Mouse (Mus musculus) liver, embryonic 11.5 days (tissue): Measurements from ENCODE around the gene Tpm1. TPM values are rescaled to one million over a fixed set of nuclear protein-coding genes. Genes with fewer than 3 reads are reported as not detected.

Experiments
- ATAC-seq: fragments of 200-750 bp; cut with Nextera tagmentation; replicated peaks from 2 replicates; pipeline ENCODE4 v1.8.0; 2017; ENCODE audit warnings: moderate number of reproducible peaks, mild to moderate bottlenecking, moderate TSS enrichment, moderate library complexity; ENCODE audit not compliant: low FRiP score
- DNase-seq: peaks from one replicate; pipeline ENCODE4 v3.0.0-alpha.2; 2017; ENCODE audit warnings: low spot score
- H3K27ac ChIP-seq: fragments of 300-500 bp; sonication (generic); 2 replicates; pipeline ENCODE4 v1.5.1; 2014; ENCODE audit warnings: mild to moderate bottlenecking, low read depth, low read length, control low read depth
- H3K27me3 ChIP-seq: fragments of 300-500 bp; sonication (generic); replicated peaks from 2 replicates; pipeline ENCODE4 v1.6.1; 2014; ENCODE audit warnings: low read length, mixed read lengths; ENCODE audit not compliant: control insufficient read depth, insufficient read depth
- H3K36me3 ChIP-seq: fragments of 300-500 bp; sonication (generic); 2 replicates; pipeline ENCODE4 v1.6.1; 2014; ENCODE audit warnings: mild to moderate bottlenecking, low read length, moderate library complexity, mixed read lengths; ENCODE audit not compliant: control insufficient read depth, insufficient read depth
- H3K4me1 ChIP-seq: fragments of 300-500 bp; sonication (generic); replicated peaks from 2 replicates; pipeline ENCODE4 v1.6.1; 2014; ENCODE audit warnings: low read length, mixed read lengths; ENCODE audit not compliant: control insufficient read depth, insufficient read depth
- H3K4me2 ChIP-seq: fragments of 300-500 bp; sonication (generic); 2 replicates; pipeline ENCODE4 v1.6.1; 2014; ENCODE audit warnings: mild to moderate bottlenecking, control low read depth, moderate library complexity
- H3K4me3 ChIP-seq: fragments of 300-500 bp; sonication (generic); 2 replicates; pipeline ENCODE4 v1.5.1; 2014; ENCODE audit warnings: low read depth, low read length, control low read depth
- H3K9ac ChIP-seq: fragments of 300-500 bp; sonication (generic); 2 replicates; pipeline ENCODE4 v1.6.1; 2014; ENCODE audit warnings: low read depth, low read length, control low read depth
- H3K9me3 ChIP-seq: fragments of 300-500 bp; sonication (generic); 2 replicates; pipeline ENCODE4 v1.6.1; 2016; ENCODE audit warnings: low read length, inconsistent platforms, mixed read lengths; ENCODE audit not compliant: control insufficient read depth
- WGBS: fragments of 180-500 bp; shearing (Covaris S2); extraction: QIAGEN DNeasy Blood & Tissue Kit; methylation state at CpG from one replicate; pipeline ENCODE4 v1.1.7; 2014; 5-methylcytosine and 5-hydroxymethylcytosine counted together
- polyA plus RNA-seq: library from polyadenylated mRNA; unstranded; fragments of >200 nt; fragmentation: Nextera tagmentation; extraction: Ambion mirVana; gene quantifications from 2 replicates; pipeline ENCODE4 v1.2.1, GENCODE M21; 2014

The Tpm1 gene
- polyA plus RNA-seq, 1 experiment from 2014 or later = 420 TPM

- Histone ChIP-seq H3K27ac (peak overlapping the region; percentile 84; the same call in 1 of the 2 replicates), H3K4me3 (no peak overlapping the region), H3K4me1 (peaks cover 32% of the 10 kb centered on the region), H3K4me2 (no peak overlapping the region), H3K9ac (no peak overlapping the region), H3K27me3 (no peaks in the 10 kb centered on the region), H3K9me3 (no peaks in the 10 kb centered on the region), H3K36me3 (peaks cover 57% of the 10 kb centered on the region)
- DNase-seq = no peak
- no peak for ATAC-seq
- WGBS = 88% methylated on average over 7 of the region's 7 CpGs
Measured at GRCm38 (mm10) chr9:67026061-67026460, 23.1 kb downstream of the Tpm1 start.

GRCm38 (mm10) chr9:67024889-67025692 is 24.1 kb downstream of the Tpm1 start:
- DNase-seq (peak; percentile 54), ATAC-seq (peak; percentile 95)
- H3K4me3 ChIP-seq = no peak overlapping the region
- WGBS = 38% methylated on average over 17 of the region's 17 CpGs
- H3K4me1 ChIP-seq = peaks cover 38% of the 10 kb centered on the region
- no peaks in the 10 kb centered on the region for H3K27me3 ChIP-seq
- H3K4me2 ChIP-seq = peak overlapping the region; percentile 50
- no peaks in the 10 kb centered on the region for H3K9me3 ChIP-seq
- H3K27ac ChIP-seq = peak overlapping the region; percentile 84
- H3K9ac ChIP-seq = peak overlapping the region; percentile 46; the same call in 1 of the 2 replicates
- H3K36me3 ChIP-seq = peaks cover 50% of the 10 kb centered on the region

GRCm38 (mm10) chr9:67023371-67023770 is 25.8 kb downstream of the Tpm1 start:
- peaks cover 43% of the 10 kb centered on the region for H3K4me1 ChIP-seq
- WGBS = 94% methylated on average over 9 of the region's 9 CpGs
- H3K27ac ChIP-seq = no peak overlapping the region

DNA sequence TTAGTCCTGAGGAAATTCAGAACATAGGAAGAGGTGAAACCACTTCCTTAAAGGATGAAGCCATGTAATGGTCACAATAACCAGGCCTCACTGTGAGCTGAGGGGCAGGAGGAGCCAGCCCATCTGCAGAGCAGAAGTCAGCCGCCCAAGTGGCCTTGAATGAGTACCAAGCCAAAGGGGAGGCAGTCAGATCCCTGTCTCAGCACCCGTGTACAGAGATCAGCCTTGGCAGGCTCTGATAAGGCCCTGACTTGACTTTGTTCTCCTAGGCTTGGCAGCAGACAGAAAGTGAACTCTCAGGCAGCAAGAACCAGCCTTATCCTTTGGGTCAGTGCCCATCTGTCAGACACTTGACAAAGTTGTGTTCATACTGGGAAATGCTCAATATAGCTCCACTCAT is 29.1 kb downstream of the Tpm1 start:
- Histone ChIP-seq H3K4me3 (no peak overlapping the region), H3K36me3 (peaks cover 20% of the 10 kb centered on the region; the same call in 1 of the 2 replicates), H3K27me3 (no peaks in the 10 kb centered on the region), H3K4me1 (peaks cover 39% of the 10 kb centered on the region), H3K9me3 (no peaks in the 10 kb centered on the region), H3K9ac (no peak overlapping the region), H3K27ac (no peak overlapping the region; the same call in 1 of the 2 replicates), H3K4me2 (0 out of 2 replicates have a peak overlapping the region, but pooled peaks have one; percentile 5)
- DNase-seq (no peak), ATAC-seq (peak; percentile 78)
- 20% methylated on average over 2 of the region's 2 CpGs for WGBS

More at GRCm38 (mm10) chr9:67023371-67023770, 25.8 kb downstream of the Tpm1 start:
- DNase-seq (no peak), ATAC-seq (no peak)
- Histone ChIP-seq H3K9ac (no peak overlapping the region), H3K36me3 (peaks cover 43% of the 10 kb centered on the region), H3K9me3 (no peaks in the 10 kb centered on the region), H3K4me2 (no peak overlapping the region), H3K27me3 (no peaks in the 10 kb centered on the region), H3K4me3 (no peak overlapping the region)

DNA sequence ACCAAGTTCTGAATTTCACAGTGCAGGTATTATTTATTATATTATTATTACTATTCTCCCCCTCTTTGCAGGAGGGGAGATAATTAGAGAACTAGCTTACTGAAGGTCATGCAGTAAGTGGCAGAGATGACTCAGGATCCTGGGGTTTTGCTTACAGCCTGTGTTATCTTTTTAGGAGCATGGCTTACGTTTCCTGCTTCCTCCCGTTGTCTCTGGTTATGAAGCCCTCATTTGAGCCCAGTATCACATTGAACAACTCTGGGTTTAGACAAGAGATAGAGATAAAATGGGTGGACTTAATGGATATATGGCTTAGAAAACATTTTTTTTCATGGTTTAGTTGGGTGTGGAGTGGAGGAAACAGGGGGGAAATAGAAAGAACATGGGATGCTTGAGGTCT is 35.7 kb downstream of the Tpm1 start:
- DNase-seq (no peak), ATAC-seq (peak; percentile 86)
- Histone ChIP-seq H3K27me3 (no peaks in the 10 kb centered on the region), H3K9ac (no peak overlapping the region), H3K9me3 (no peaks in the 10 kb centered on the region), H3K4me2 (no peak overlapping the region), H3K4me1 (peaks cover 41% of the 10 kb centered on the region), H3K27ac (no peak overlapping the region), H3K4me3 (no peak overlapping the region), H3K36me3 (no peaks in the 10 kb centered on the region)
- WGBS = 18% methylated on average over 2 of the region's 2 CpGs

DNA sequence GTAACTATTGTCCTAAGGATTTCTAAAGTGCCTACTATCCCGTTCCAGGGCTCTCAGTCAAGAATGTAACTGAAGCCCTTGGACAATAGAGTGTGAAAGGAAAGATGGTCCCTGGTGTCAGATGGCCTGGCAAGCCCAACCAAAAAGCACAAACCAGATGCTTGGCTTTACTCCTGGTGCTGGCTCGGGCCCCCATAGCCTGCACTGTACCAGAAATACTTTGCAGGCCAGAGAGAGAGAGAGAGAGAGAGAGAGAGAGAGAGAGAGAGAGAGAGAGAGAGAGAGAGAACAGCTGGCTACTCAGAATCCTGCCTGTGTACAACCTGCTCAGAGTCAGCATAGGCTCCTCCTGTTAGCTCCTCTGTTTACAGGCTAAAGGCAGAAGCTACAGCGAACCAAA is 36.7 kb downstream of the Tpm1 start:
- no peaks in the 10 kb centered on the region for H3K27me3 ChIP-seq
- no peak for ATAC-seq
- no peak overlapping the region for H3K4me2 ChIP-seq
- peaks cover 41% of the 10 kb centered on the region for H3K4me1 ChIP-seq
- 53% methylated on average over 3 of the region's 3 CpGs for WGBS
- no peaks in the 10 kb centered on the region for H3K36me3 ChIP-seq
- DNase-seq = no peak
- H3K4me3 ChIP-seq = no peak overlapping the region
- no peak overlapping the region for H3K9ac ChIP-seq
- H3K27ac ChIP-seq = peak overlapping the region; percentile 36; the same call in 1 of the 2 replicates
- no peaks in the 10 kb centered on the region for H3K9me3 ChIP-seq

DNA sequence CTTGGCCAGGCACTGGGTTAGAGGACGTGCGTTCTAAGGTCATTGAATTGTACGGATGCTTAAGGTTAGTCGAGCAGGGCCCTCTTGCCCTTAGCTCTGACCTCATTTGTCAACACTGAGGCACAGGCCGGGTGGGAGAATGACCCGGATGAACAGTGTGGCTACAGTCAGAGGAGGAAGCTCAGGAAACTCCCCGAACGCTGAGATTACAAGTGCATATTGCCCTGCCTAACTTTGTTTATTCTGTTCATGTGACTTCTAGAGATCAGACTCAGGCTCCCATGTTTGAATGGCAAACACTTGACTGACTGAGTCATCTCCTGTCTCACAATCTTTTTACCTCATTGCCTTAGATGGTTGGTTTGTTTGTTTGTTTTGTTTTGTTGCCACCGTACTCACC is 37.7 kb downstream of the Tpm1 start:
- Histone ChIP-seq H3K36me3 (no peaks in the 10 kb centered on the region), H3K9ac (no peak overlapping the region), H3K4me2 (no peak overlapping the region), H3K4me1 (peaks cover 41% of the 10 kb centered on the region), H3K27ac (no peak overlapping the region; the same call in 1 of the 2 replicates), H3K9me3 (no peaks in the 10 kb centered on the region), H3K27me3 (no peaks in the 10 kb centered on the region), H3K4me3 (no peak overlapping the region)
- ATAC-seq (no peak), DNase-seq (no peak)
- 51% methylated on average over 9 of the region's 9 CpGs for WGBS

DNA sequence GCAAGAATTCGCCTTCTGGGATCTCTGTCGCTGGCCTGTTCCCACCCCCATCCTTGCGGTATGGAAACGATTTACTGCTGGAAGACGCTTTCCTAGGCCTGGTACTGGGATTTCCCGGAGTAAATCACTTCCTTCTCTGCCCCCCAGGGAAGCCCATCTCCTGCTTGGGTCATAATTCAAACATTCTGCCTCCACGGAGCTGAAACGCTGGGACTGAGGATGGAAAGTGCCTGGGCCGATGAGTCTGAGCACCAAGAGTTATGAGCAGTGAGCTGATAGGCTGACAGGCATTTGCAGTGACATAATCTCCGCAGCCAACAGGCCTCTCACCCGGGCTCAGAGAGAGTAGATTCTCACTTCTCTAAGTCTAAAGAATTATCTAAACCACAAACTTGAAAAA is 40.4 kb downstream of the Tpm1 start:
- WGBS = 45% methylated on average over 11 of the region's 11 CpGs
- H3K4me2 ChIP-seq = no peak overlapping the region
- no peak for DNase-seq
- no peak overlapping the region for H3K27ac ChIP-seq
- no peak overlapping the region for H3K9ac ChIP-seq
- peaks cover 29% of the 10 kb centered on the region for H3K4me1 ChIP-seq
- H3K4me3 ChIP-seq = no peak overlapping the region
- no peaks in the 10 kb centered on the region for H3K27me3 ChIP-seq
- no peaks in the 10 kb centered on the region for H3K36me3 ChIP-seq
- H3K9me3 ChIP-seq = no peaks in the 10 kb centered on the region
- no peak for ATAC-seq

GRCm38 (mm10) chr9:67006376-67006775 is 42.8 kb downstream of the Tpm1 start:
- DNase-seq (no peak), ATAC-seq (no peak)
- Histone ChIP-seq H3K27ac (no peak overlapping the region), H3K27me3 (no peaks in the 10 kb centered on the region), H3K4me1 (peaks cover 11% of the 10 kb centered on the region), H3K4me3 (no peak overlapping the region), H3K4me2 (no peak overlapping the region), H3K9ac (0 out of 2 replicates have a peak overlapping the region, but pooled peaks have one; percentile 9), H3K9me3 (no peaks in the 10 kb centered on the region), H3K36me3 (no peaks in the 10 kb centered on the region)
- WGBS = 69% methylated on average over 4 of the region's 4 CpGs
